Mouse (Mus musculus) spleen, adult 12 weeks (tissue): Measurements from ENCODE around the gene Lrrn2.

Experiments used
- DNase-seq: peaks from one replicate; pipeline ENCODE4 v3.0.0; 2022; ENCODE audit warnings: low spot score

Gene Lrrn2

GRCm38 (mm10) chr1:132880161-132881005 lies at the start of gene Lrrn2:
TSS of gene Lrrn2 (plus strand) at chr1:132880273.
- no peak for DNase-seq

GRCm38 (mm10) chr1:132831963-132832362 lies 48.1 kb upstream of the Lrrn2 start:
- no peak for DNase-seq

- no peak for DNase-seq
Measured at GRCm38 (mm10) chr1:132834037-132834436, 46.0 kb upstream of the Lrrn2 start.

GRCm38 (mm10) chr1:132836895-132837294 lies 43.2 kb upstream of the Lrrn2 start:
- DNase-seq = no peak

GRCm38 (mm10) chr1:132837691-132838090 lies 42.4 kb upstream of the Lrrn2 start:
- DNase-seq = no peak

GRCm38 (mm10) chr1:132838371-132838770 lies 41.7 kb upstream of the Lrrn2 start:
- DNase-seq = no peak

GRCm38 (mm10) chr1:132843612-132844011 lies 36.5 kb upstream of the Lrrn2 start:
- no peak for DNase-seq

GRCm38 (mm10) chr1:132844088-132844804 lies 35.8 kb upstream of the Lrrn2 start:
- no peak for DNase-seq

GRCm38 (mm10) chr1:132845766-132846165 lies 34.3 kb upstream of the Lrrn2 start:
- DNase-seq = no peak

- DNase-seq = no peak
Measured at GRCm38 (mm10) chr1:132850809-132851208, 29.3 kb upstream of the Lrrn2 start.

GRCm38 (mm10) chr1:132851296-132851695 lies 28.8 kb upstream of the Lrrn2 start:
- no peak for DNase-seq

- DNase-seq = no peak
Measured at GRCm38 (mm10) chr1:132851771-132852170, 28.3 kb upstream of the Lrrn2 start.

GRCm38 (mm10) chr1:132853312-132853711 lies 26.8 kb upstream of the Lrrn2 start:
- no peak for DNase-seq

GRCm38 (mm10) chr1:132858516-132859383 lies 21.3 kb upstream of the Lrrn2 start:
- DNase-seq = no peak

- DNase-seq = no peak
Measured at GRCm38 (mm10) chr1:132864220-132864619, 15.9 kb upstream of the Lrrn2 start.

GRCm38 (mm10) chr1:132865585-132865984 lies 14.5 kb upstream of the Lrrn2 start:
- DNase-seq = no peak

- no peak for DNase-seq
Measured at GRCm38 (mm10) chr1:132870327-132870726, 9.7 kb upstream of the Lrrn2 start.

GRCm38 (mm10) chr1:132878951-132879610 lies 992 bp upstream of the Lrrn2 start:
- no peak for DNase-seq

GRCm38 (mm10) chr1:132879801-132880160 lies 292 bp upstream of the Lrrn2 start:
- DNase-seq = no peak

GRCm38 (mm10) chr1:132881041-132881761 lies 1.1 kb downstream of the Lrrn2 start:
- DNase-seq = no peak

GRCm38 (mm10) chr1:132881836-132882235 lies 1.8 kb downstream of the Lrrn2 start:
- DNase-seq = no peak
